Mouse (Mus musculus) neutrophil, adult 5-6 weeks (primary cell): ENCODE measurements around the gene Nsmf. TPM values are rescaled to one million over a fixed set of nuclear protein-coding genes. Genes with fewer than 3 reads are reported as not detected.

Experiments used
- ATAC-seq: fragments of 151-379, 151-347 bp; 2 replicates; pipeline ENCODE4 v1.8.0; 2017; ENCODE audit warnings: mild to moderate bottlenecking, moderate TSS enrichment; ENCODE audit not compliant: insufficient number of reproducible peaks, poor library complexity, low FRiP score, severe bottlenecking; ENCODE audit errors: extremely low read depth
- total RNA-seq: library from RNA; stranded (forward); fragments of 200-1000 nt; gene quantifications from 2 replicates; pipeline ENCODE4 v1.2.3, GENCODE M21; 2017

Gene Nsmf
- total RNA-seq, 1 experiment from 2014 or later: 21.5 TPM

GRCm38 (mm10) chr2:25078967-25079366 is 24.8 kb downstream of the Nsmf start:
- ATAC-seq: no peak

GRCm38 (mm10) chr2:25080076-25080475 is 25.9 kb downstream of the Nsmf start, which contains the start of gene Entpd8:
Gene Entpd8, plus strand, starts transcription at chr2:25080304.
- no peak for ATAC-seq

- no peak for ATAC-seq
Observed at GRCm38 (mm10) chr2:25083697-25084096, 29.5 kb downstream of the Nsmf start.

- ATAC-seq: no peak
Observed at GRCm38 (mm10) chr2:25085571-25085970, 31.4 kb downstream of the Nsmf start.

GRCm38 (mm10) chr2:25087842-25088241 is 33.7 kb downstream of the Nsmf start:
- no peak for ATAC-seq

- no peak for ATAC-seq
Observed at GRCm38 (mm10) chr2:25088636-25089035, 34.5 kb downstream of the Nsmf start.

GRCm38 (mm10) chr2:25094785-25095108 is 40.6 kb downstream of the Nsmf start:
- ATAC-seq: no peak

GRCm38 (mm10) chr2:25095109-25095850 is 41.1 kb downstream of the Nsmf start, which contains the start of gene Noxa1:
Gene Noxa1, minus strand, starts transcription at chr2:25095149.
- ATAC-seq: no peak

GRCm38 (mm10) chr2:25098005-25098615 is 44.0 kb downstream of the Nsmf start:
- ATAC-seq: no peak

GRCm38 (mm10) chr2:25098956-25099355 is 44.8 kb downstream of the Nsmf start:
- ATAC-seq: no peak

GRCm38 (mm10) chr2:25099703-25100102 is 45.5 kb downstream of the Nsmf start:
- ATAC-seq: no peak

GRCm38 (mm10) chr2:25104122-25104521 is 50.0 kb downstream of the Nsmf start:
- no peak for ATAC-seq

GRCm38 (mm10) chr2:25106045-25106444 is 51.9 kb downstream of the Nsmf start:
- ATAC-seq: no peak

GRCm38 (mm10) chr2:25109487-25109886 is 55.3 kb downstream of the Nsmf start:
- no peak for ATAC-seq

- no peak for ATAC-seq
Observed at GRCm38 (mm10) chr2:25110505-25111183, 56.5 kb downstream of the Nsmf start.

- ATAC-seq: no peak
Observed at GRCm38 (mm10) chr2:25111184-25111791, 57.1 kb downstream of the Nsmf start.
